Mouse (Mus musculus) gastrocnemius, postnatal 25 days (tissue): ENCODE results near the gene Cachd1. TPM values are rescaled to one million over a fixed set of nuclear protein-coding genes. Genes with fewer than 3 reads are reported as not detected.

Experiments
- DNase-seq: peaks from one replicate; pipeline ENCODE4 v3.0.0; 2022
- total RNA-seq, 2 experiments: library from RNA; stranded (reverse); gene quantifications; 1 replicate in 1 of 2; 2 replicates in 1 of 2; pipeline ENCODE4 v1.2.3; 2021

Gene Cachd1
- total RNA-seq, 2 experiments from 2014 or later = 2.9 to 4.2 TPM

DNA sequence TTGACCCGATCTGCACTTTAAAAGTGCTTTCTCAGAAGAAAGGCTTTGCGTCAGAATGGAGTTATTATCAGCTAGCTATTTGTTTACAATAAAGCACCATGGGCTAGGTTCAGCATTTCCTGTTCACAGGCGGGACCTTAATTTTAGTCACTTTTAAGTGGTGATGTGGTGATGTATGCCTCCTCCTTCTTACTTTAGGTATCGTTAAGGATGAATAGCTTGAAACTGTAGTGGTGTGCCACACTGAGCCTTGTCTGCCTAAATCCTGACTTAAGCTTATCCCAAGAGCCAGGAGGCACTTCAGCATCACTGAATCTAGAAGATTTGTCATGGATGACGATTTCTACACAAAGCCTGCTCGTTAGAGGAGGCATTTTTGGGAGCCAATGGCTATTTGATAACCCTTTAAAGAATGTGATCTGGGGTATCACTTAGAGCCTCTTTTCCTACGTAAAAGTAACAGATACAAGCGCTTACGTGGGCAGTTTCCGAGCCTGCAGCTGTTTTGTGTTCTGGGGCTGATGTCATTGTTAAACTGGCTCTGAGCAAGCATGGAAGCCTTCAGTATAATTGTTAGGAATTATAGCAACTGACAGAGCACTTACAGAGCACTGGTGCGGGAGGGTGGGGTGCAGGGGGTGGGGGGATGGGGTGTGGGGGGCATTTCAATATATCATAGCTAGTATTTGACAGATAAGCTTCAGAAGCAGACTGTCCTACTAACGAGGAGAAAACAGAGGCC is 89.7 kb downstream of the Cachd1 start:
- no peak for DNase-seq

DNA sequence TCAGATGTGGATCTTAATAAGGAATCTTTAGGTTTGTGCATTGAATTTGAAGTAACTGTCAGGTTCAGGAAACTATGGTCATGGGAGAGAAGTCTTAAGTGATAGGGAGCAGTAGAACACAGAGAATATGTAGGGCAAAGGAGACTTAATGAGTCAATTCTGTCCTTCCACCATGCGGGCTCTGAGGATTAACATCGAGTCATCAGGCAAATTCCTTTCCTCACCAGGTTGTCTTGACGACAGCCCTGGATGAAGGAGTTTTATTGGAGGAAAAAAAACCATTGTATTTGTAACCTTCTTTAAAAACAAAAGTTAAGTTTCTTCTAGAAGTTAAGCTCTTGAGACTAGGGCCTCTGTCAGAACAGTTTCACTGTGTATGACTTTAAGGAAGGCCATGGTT is 100.9 kb downstream of the Cachd1 start:
- DNase-seq = no peak

DNA sequence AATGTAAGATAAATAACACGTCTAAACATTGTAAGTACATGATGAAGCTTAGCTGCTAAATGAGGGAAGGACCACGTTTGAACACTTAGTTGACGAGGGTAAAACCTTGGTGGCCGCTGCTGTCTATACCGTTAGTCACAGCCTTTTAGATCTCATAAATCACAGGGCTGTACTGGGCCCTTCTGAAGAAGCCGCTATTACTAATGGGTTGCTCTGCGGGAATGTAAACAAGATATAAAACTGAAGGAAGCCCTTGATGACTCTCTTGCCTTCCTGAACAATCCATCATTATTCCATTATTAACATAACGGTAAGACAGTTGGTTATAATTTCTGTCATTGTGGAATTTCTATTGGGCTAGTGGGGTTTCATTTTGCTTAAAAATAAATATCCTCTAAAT is 102.9 kb downstream of the Cachd1 start:
- DNase-seq = no peak

GRCm38 (mm10) chr4:100880075-100880474 is 103.6 kb downstream of the Cachd1 start:
- no peak for DNase-seq

DNA sequence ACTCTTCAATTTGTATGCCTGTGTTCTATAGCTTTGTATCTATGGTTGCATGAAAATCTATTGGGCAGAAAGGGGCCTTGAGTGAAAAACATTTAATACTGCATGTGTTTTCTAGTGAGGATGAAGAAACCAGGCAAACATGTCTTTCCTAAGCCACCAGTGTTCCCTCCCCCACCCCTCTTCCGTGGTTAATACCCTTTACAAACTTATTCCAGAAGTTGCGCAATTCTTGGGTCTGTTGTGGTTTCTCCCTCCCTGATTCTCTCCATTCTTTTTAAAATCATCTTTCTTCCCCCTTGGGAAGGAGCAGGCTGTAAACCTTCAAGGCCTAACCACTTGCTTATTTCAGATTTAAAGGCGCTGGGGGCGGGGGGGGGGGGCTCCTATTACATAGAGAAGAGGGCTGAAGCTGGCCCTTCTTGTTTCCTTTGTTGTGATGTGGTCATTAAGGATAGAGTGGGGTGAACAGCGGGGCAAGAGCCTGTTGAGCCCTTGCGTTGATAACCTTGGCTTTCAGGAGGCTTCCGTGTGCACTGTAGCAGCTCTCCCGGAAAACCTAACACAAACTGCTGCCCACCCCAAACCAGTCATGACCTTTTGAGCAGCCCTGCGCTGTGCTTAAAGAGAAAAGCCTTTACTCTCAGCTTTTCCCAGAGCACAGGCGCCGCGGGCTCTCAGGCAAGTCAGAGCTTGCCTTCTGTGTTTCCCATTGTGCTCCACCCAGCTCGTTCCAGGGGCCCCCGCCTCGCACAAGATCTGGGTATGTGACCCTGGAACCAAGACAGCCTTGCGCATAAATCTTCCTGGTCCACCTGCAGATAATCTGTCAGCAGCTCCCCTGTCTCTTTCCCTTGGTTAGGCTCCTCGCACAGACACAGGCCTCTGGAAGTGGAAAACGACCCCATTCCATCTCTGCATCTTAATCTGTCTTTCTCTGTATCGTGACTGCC is 109.6 kb downstream of the Cachd1 start:
- DNase-seq = peak; percentile 21

- DNase-seq = no peak
Observed at GRCm38 (mm10) chr4:100886743-100887416, 110.4 kb downstream of the Cachd1 start.

DNA sequence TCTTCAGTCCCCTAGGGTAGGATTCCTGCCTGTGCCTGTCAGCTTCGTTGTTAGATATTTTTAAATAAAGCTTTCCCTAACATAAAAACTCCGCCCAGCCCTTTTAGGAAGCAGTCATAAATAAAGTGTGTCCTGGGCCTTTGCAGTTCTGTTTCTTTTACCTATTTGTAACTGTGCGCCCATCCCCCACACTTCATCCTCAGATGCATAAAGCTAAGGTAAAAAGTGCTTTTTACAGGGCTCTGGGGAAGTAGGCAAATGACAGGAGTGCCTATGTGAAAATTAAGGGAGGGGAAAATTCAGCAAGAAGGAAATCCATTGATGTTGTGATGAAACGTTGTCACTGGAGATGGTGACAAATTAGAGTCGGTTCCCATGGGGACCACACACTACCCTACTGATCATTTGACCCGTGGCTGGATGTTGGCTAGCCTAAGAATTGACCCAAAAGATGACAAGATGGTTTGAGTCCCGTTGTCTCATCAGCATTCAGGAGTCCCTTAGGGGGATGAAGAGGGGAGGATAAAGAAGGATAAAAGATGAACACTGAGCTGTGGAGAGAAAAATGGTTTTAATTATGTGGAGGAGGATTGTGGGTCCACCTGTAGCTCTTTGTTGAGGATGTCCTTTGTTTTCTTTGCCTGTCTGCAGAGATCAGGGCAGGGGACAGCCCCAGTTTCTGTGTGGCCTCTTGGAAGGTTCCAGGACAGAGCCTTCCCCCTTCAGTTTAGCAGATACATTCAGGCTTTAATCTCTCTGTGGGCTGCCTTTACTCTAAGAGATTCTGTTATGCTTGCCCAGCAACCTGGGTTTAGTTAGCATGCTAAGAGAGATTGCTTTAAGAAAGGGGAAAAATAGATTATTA is 113.9 kb downstream of the Cachd1 start:
- no peak for DNase-seq

DNA sequence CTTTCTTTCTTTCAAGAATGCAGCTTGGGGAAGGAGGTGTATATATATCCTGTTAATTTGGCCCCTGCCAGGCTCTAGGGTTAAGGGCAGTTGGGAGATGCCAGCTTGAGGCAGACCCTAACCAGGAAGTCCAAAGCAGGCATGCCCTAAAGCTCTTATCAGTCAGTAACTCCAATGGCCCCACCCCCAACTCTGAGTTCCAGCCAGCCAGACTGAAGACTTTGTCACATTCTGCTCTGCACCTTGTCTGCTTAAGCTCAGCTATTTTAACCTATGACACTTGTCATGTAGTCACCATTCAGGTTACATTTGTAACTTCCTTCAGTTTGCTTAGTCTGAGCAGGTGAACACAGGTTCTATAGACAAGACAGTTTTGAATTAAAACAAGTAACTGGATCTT is 117.3 kb downstream of the Cachd1 start:
- no peak for DNase-seq

DNA sequence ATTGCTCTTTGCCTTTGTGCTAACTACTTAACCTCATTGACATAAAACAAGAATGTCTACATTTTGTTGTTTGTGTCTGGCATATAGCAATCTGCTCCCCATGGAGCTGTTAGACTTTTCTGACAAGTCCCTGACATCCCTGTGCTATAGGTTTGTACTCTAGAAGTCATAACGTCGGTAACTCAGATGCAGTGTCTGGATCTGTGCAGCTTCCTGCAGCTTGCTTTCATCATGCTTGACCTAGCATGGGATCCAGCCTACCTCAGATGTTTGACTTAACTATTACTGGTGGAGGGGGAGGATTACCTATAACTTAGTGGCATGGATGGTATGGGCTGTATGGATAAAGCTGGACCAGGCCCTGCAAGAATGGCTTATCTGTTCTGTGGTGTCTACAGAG is 117.7 kb downstream of the Cachd1 start:
- no peak for DNase-seq

DNA sequence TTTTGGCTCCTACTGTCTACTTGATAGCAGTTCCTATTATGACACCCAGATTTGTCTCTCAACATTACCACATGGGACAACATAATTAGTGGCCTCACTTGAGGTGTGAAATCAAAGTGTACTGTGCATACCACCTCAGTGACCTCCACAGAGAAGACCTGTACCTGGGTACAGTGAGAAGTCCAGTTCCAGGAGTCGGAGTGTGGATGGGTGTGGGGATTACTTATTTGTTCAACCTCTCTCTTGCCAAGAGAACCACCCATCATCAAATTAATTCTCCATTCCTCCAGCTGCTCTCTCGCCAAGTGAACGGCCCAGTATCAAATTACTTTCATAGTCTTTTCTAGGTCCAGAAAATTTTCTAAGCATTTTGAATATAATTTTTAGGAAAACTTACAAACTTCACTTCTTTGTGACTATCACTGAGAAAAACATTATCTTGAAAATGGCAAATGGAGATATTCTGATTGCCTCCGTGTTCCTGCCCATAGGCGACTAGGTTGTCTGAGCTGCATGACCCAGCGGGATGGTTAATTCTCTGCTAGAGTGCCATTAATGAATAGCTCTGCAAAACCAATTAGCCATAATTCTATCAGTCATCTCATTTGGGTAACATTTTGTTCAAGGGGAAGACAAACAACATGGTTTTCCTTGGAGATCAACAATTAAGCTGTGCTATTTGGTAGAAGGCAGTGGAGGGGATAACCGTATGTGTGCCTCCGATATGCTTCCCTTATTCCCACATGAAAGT is 120.0 kb downstream of the Cachd1 start:
- no peak for DNase-seq

DNA sequence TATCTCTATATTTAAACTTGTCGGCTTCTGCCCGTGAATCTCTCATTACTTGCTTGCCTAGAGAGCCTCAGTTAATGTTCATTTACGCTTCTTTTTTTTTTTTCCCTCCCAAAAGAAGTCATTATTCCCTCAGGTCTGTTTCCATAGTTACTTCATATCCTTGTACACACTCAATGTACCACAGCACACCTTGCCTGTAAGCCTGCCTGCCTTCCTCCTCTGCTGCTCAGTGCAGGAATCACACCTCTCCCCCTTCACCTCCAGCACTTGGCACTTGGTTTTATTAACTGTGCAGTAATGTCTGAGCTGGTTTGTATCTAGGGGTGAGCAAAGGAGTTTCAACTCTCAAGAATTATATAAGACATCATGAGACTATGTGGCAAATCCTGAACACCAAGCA is 121.5 kb downstream of the Cachd1 start:
- DNase-seq = no peak

GRCm38 (mm10) chr4:100909694-100910340 is 133.3 kb downstream of the Cachd1 start:
- DNase-seq = no peak

GRCm38 (mm10) chr4:100910605-100911330 is 134.3 kb downstream of the Cachd1 start:
- no peak for DNase-seq

DNA sequence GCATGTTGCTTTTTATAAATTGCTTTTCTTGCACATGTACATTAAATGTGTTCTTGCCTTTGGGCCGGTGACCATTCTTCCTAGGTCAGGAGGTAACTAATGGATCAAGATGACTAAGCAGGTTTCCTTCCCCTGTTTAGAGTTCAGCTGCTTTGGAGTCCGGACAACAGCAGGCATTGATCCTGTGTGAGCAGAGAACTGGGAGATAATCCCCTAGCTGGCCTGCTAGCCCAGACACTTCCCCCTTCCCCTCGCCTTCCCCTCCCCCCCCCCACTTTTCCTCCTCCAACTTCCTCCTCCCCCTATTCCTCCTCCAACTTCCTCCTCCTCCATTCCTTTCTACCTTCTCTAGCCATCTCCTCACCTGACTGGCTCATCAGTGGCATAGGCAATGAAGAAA is 135.2 kb downstream of the Cachd1 start:
- no peak for DNase-seq

- DNase-seq = no peak
Observed at GRCm38 (mm10) chr4:100913666-100914065, 137.2 kb downstream of the Cachd1 start.

DNA sequence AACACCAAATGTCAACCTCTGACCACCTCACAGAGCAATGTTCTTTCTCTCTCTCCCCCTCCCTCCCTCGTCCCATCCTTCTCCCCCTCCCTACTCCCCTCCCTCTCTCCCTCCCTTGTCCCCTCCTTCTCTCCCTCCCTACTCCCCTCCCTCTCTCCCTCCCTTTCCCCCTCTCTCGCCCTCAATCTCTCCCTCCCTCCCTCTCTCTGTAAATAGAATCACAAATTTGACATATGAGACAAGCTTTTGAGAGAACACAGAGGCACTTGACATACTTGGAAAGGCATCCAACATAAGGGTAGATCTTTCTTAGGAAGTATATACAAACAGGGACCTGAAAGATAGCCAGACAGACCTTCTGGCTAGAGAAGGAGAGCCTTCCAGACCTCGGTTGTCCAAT is 138.1 kb downstream of the Cachd1 start:
- no peak for DNase-seq

DNA sequence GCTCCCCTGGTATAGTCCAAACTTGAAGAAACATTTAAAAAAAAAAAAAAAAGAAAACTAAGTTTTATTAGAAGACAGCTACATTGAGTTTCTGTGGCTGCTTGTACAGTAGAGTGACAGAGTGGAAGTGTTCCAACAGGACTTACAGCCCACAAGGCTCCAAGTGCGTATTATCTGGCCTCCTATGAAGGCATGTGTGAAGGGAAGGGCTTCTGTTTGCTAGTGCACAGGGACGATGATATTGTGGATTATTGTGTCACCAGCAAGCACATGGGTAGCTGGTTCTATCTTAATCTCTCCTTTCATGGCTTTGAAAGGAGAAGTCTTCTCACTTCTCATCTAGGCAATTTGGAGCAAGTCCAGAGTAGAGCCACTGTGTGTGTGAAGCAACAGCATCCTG is 138.6 kb downstream of the Cachd1 start:
- no peak for DNase-seq

DNA sequence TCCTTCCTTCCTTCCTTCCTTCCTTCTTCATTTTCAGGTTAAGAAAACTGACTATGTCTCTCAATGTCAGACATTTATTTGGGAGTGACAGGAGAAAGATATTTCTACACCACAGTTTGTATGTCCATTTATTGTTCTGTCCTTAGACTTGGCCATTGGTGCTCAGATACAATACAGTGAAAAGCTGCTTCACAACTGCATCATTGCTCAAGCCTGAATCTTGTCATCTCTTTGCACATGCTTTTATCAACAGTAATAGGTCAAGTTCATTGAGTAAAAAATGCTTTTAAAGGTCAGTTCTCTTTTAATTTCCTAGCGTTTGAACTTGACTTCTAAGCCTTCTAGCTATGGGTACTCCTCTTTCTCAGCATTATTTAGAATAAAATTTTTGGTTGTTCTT is 141.0 kb downstream of the Cachd1 start:
- DNase-seq = no peak

DNA sequence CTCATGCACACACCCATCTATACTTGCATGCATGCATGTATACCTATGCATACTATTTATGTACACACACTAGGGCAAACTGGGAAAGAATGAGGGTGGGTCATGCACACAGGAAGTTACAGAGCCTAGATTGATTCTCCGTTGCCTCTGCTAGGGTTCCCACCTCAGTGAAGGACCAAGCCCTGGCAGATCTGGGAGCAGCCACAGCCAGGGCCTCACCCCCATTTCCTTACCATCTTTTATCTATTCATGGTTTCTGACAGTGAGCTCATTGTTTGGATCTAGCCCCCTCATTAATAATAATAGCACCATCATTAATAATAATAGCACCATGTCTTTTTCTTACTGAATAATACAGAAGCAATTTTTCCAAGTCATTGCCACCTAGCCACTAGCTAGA is 143.9 kb downstream of the Cachd1 start:
- DNase-seq = no peak
